Mouse (Mus musculus): ENCODE results near the gene Trio.

GRCm38 (mm10) chr15:28037651-28038050 lies 12.0 kb upstream of the Trio start:
- TF ChIP-seq TAL1 (IDR thresholded peaks at IDR 0.05; ENCODE audit: low read length), result no peak
- no peak for TF ChIP-seq GATA1 (IDR thresholded peaks at IDR 0.05; ENCODE audit: low read length)
